Mouse (Mus musculus) cerebellum, adult 2 months (tissue): Measurements from ENCODE around the gene Etv3. TPM values are rescaled to one million over a fixed set of nuclear protein-coding genes. Genes with fewer than 3 reads are reported as not detected.
"Not testable (repeated sequence)": the region's sequence is repeated elsewhere in the genome, so short reads cannot be mapped to it uniquely, and the experiment has no call there.

Source experiments
- DNase-seq, 2 experiments: peaks; one replicate each; pipeline ENCODE4 v3.0.0; 2021
- H3K27ac ChIP-seq: fragments of 200-500 bp; 2 replicates; pipeline ENCODE4 v1.5.1; 2012; ENCODE audit warnings: low read length, control low read depth, inconsistent platforms; ENCODE audit not compliant: insufficient read depth
- H3K27me3 ChIP-seq: fragments of 200-500 bp; 2 replicates; pipeline ENCODE4 v1.6.1; 2012; ENCODE audit warnings: inconsistent platforms, mild to moderate bottlenecking, low read length, moderate library complexity; ENCODE audit not compliant: control insufficient read depth, insufficient read depth
- H3K4me1 ChIP-seq: fragments of 200-500 bp; 2 replicates; pipeline ENCODE4 v1.6.1; 2011; ENCODE audit warnings: low read length; ENCODE audit not compliant: control insufficient read depth, insufficient read depth
- H3K4me3 ChIP-seq: fragments of 200-500 bp; replicated peaks from 2 replicates; pipeline ENCODE3; 2011; ENCODE audit warnings: mild to moderate bottlenecking, low read depth, low read length, control low read depth; ENCODE audit not compliant: insufficient read depth
- CTCF ChIP-seq: fragments of 200-500 bp; IDR thresholded peaks from 2 replicates; pipeline ENCODE4 v1.5.1; 2011; ENCODE audit warnings: low read depth, mild to moderate bottlenecking, control low read depth, low read length, moderate library complexity, borderline replicate concordance; ENCODE audit not compliant: insufficient read depth
- POLR2A ChIP-seq: fragments of 200-500 bp; IDR thresholded peaks from 2 replicates; pipeline ENCODE4 v1.6.1; 2011; ENCODE audit warnings: low read length, control low read depth, borderline replicate concordance; ENCODE audit not compliant: insufficient read depth
- WGBS: fragments of 180-500 bp; shearing (Covaris S2); methylation state at CpG from one replicate; pipeline ENCODE4 v1.1.7; 2018; 5-methylcytosine and 5-hydroxymethylcytosine counted together
- polyA plus RNA-seq: library from polyadenylated mRNA; depleted of rRNA; stranded (reverse); fragments of >200 nt; gene quantifications from 2 replicates; pipeline ENCODE4 v1.2.3, GENCODE M21; 2012

Gene Etv3
- polyA plus RNA-seq, 1 experiment = 17.3 TPM

DNA sequence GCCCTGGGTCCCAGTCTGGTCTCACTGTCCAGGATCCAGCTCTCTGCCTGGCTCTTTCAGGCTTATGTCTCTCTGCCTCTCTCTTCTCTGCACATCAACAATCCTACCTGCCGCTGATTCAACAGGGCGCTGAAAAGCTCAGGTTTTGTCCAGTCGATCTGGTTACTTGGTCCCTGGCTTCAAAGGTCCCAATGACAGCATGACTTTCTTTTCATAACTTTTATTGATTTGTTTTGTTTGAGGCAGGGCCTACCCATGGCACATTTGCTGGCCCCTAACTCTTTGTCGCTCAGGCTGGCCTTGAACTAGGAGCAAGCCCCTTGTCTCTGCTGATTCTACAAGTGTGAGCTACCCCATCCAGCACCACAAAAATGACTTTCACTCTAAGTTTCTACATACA lies 27.1 kb downstream of the Etv3 start:
- Histone ChIP-seq H3K4me3 (no peak overlapping the region), H3K4me1 (no peaks in the 10 kb centered on the region), H3K27ac (no peak overlapping the region), H3K27me3 (no peaks in the 10 kb centered on the region)
- TF ChIP-seq POLR2A (no peak), CTCF (no peak)
- DNase-seq = no peak
- WGBS = 86% methylated on average over 4 of the region's 4 CpGs

DNA sequence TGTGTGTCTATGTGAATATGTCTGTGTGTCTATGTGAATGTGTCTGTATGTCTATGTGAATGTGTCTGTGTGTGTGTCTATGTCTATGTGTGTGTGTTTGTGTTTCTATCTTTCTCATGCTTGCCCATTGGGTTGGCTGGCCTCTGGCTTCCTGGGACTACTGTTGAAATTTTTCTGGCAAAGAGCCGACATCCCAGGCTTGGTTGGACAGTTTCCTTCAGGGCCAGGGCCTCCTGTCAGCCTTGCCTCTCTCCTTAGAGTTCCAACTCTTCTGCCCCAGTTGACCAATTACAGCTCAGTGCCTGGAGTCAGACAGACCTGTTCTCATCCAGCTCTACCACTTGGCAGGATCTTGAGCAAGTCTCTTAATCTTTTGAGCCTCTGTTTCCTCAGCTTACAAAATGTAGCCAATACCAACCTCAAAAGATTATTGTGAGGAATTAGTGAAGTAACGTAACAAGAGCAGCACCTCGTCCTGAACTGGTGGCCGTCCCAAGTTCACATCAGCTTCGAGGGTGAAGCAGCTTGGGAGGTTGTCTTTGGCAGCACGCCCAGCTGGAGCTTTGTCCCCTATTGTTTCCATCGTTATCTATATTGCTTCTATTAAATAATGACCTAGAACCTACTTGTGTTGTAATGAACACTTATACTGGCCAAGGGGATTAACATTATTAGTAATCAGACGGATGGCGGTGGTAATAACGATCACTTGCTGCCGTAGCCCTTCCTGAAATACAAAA lies 28.2 kb downstream of the Etv3 start:
- Histone ChIP-seq H3K4me1 (no peaks in the 10 kb centered on the region), H3K27ac (no peak overlapping the region), H3K4me3 (no peak overlapping the region), H3K27me3 (no peaks in the 10 kb centered on the region)
- 35% methylated on average over 11 of the region's 11 CpGs for WGBS
- TF ChIP-seq CTCF (no peak), POLR2A (no peak)
- DNase-seq = no peak

DNA sequence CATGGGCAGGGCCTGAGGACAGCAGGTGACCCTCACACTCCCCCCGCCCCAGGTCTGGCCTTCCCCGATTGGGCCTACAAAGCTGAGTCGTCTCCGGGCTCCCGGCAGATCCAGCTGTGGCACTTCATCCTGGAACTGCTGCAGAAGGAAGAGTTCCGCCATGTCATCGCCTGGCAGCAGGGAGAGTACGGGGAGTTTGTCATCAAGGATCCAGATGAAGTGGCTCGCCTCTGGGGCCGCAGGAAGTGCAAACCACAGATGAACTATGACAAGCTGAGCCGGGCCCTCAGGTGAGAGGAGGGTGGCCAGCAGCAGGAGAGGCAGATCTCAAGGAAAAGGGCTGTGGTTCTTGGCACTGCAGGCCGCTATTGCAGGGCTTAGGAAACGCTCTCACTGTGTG lies 29.7 kb downstream of the Etv3 start:
- not testable (repeated sequence) for H3K27me3 ChIP-seq
- WGBS = 90% methylated on average over 13 of the region's 13 CpGs

DNA sequence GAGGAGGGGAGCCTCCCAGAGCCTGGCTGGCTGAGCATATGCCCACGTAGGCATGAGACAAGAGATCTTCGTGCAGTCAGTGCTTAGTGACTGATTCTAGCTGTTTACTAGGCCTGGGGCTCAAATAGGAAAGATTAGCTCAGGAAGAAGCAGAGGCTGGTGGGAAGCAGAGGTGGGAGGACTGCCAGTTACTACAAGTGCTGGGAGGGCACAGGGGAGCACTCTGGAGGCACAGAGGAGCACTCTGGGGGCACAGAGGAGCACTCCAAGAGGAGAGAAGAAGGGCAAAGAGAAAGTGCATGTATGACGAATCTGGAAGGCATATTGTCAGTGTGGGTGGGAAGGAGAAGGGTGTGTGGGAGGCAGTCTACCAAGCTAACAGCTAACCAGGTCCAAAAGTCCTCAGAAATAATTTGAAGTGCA lies 30.9 kb downstream of the Etv3 start:
- no peaks in the 10 kb centered on the region for H3K27me3 ChIP-seq
- WGBS = 54% methylated on average over 3 of the region's 3 CpGs
- no peak overlapping the region for H3K27ac ChIP-seq
- no peak overlapping the region for H3K4me3 ChIP-seq
- H3K4me1 ChIP-seq = no peaks in the 10 kb centered on the region
- TF ChIP-seq CTCF (no peak), POLR2A (no peak)
- no peak for DNase-seq

More for the DNA sequence above, 29.7 kb downstream of the Etv3 start:
- H3K4me1 ChIP-seq, DNase-seq, H3K27ac ChIP-seq, H3K4me3 ChIP-seq: not testable (repeated sequence)

DNA sequence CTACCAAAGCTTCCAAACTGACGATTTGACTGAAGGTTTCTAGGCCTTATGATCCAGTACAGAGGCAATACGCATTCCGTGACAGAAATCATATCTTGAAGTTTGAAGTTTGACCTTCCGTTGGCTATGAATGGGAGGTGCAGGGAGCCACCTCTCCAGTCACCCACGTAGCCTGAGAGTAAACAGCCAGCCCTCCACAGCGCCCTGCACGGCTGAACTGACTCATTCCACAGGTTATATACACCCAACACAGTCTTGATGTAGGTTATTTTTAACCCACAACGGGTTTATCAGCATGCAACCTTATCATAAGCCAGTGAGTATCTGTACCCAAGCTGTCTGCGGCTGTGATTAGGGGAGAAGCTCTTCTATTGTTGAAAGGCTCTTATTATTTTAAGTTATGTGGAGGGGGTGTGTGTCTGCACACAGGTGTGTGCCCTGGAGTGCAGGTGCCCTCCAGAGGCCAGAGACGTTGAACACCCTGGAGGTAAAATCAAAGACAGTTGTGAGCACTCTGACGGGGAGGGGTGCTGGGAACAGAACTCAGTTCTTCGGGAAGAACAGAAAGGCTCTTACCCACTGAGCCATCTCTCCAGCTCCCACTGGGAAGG lies 31.6 kb downstream of the Etv3 start:
- H3K27me3 ChIP-seq = no peaks in the 10 kb centered on the region
- H3K27ac ChIP-seq = no peak overlapping the region
- no peaks in the 10 kb centered on the region for H3K4me1 ChIP-seq
- 89% methylated on average over 12 of the region's 12 CpGs for WGBS
- TF ChIP-seq CTCF = no peak
- TF ChIP-seq POLR2A = no peak
- no peak for DNase-seq
- H3K4me3 ChIP-seq = no peak overlapping the region

DNA sequence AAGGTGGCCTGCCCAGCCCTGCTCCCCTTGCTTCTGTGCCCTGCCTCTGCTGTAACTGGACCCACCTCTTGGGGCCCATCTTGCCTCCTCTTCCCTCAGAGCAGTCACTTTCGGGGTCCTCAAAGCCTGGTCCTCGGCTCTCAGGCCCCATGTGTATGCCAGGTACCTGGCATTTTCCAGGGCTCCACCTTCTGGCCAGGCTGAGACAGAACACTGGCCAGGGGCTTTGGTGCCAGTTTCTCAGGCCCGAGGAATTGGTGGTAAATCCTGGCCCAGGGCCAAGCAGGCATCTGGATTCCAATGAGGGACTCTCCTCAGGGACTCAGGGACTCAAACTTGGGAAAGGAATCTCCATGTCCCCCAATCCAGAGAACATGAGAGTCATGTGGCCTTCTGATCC lies 34.9 kb downstream of the Etv3 start:
- H3K4me3 ChIP-seq = no peak overlapping the region
- 32% methylated on average over 3 of the region's 3 CpGs for WGBS
- H3K27ac ChIP-seq = no peak overlapping the region
- no peaks in the 10 kb centered on the region for H3K27me3 ChIP-seq
- 0 out of 2 replicates have a peak, but pooled peaks have one; percentile 3 for TF ChIP-seq CTCF
- no peak for TF ChIP-seq POLR2A
- no peak for DNase-seq
- no peaks in the 10 kb centered on the region for H3K4me1 ChIP-seq

DNA sequence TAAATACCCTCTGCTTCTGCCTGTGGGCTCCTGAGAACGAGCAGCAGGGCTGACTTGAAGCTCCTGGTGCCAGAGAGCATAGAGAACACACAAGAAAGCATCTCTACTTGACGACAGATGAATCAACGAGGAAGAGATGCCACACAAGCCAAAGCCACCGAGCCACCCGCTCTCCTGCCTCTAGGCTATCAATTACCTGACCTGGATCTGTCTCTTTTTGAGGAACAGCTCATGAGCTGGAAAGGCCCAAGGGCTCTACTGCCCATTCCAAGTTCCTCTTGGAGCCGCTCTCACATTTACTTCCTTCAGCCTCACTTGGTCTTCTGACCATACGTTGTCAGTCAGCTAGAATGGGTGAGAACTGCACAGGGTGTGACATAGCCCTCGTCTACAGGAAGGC lies 36.2 kb downstream of the Etv3 start:
- 62% methylated on average over 8 of the region's 8 CpGs for WGBS
- TF ChIP-seq POLR2A (no peak), CTCF (no peak)
- no peak overlapping the region for H3K4me3 ChIP-seq
- no peaks in the 10 kb centered on the region for H3K4me1 ChIP-seq
- H3K27ac ChIP-seq = no peak overlapping the region
- H3K27me3 ChIP-seq = no peaks in the 10 kb centered on the region
- DNase-seq = no peak

DNA sequence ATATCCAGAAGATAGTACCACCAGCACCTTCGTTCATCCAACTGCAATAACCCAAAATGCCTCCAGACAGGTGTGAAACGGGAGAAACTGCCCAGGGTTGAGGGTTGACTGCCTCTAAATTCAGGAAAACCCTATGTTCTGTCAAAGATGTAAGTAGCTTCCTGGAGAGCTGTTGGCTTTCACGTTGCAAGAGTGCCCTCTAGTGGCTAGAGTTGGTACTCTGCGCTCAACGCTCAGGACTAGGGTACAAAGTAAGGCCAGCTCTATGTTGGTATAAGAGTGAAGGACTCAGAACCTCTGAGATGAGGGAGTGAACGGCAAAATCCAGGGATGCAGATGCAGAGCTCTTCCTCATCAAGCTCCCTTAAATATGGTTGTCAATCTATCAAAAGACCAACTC lies 37.2 kb downstream of the Etv3 start:
- under 1% methylated on average over 6 of the region's 6 CpGs for WGBS
- TF ChIP-seq CTCF (peak; percentile 95), POLR2A (no peak)
- no peaks in the 10 kb centered on the region for H3K27me3 ChIP-seq
- no peaks in the 10 kb centered on the region for H3K4me1 ChIP-seq
- no peak overlapping the region for H3K27ac ChIP-seq
- DNase-seq = peak; percentile 73 to 89
- no peak overlapping the region for H3K4me3 ChIP-seq
